Mouse (Mus musculus): Measurements from ENCODE around the gene Synrg. TPM values are rescaled to one million over a fixed set of nuclear protein-coding genes. Genes with fewer than 3 reads are reported as not detected.

Synrg gene
- polyA plus RNA-seq, 1 experiment from 2014 or later, result 11.0 TPM

GRCm38 (mm10) chr11:84016810-84017508 is 52.7 kb downstream of the Synrg start:
- ATAC-seq (ENCODE audit: insufficient number of reproducible peaks, low FRiP score, low TSS enrichment, low read depth), result no peak
- WGBS, result 71% methylated on average over 7 of the region's 7 CpGs
- H3K9me3 ChIP-seq, result no peaks in the 10 kb centered on the region

GRCm38 (mm10) chr11:84027231-84027630 is 63.0 kb downstream of the Synrg start:
- no peak overlapping the region for H3K27ac ChIP-seq
- H3K9ac ChIP-seq, result no peak overlapping the region
- 84% methylated on average over 5 of the region's 5 CpGs for WGBS
- no peaks in the 10 kb centered on the region for H3K9me3 ChIP-seq
- H3K4me3 ChIP-seq, result no peak overlapping the region
- H3K4me2 ChIP-seq, result no peak overlapping the region
- H3K36me3 ChIP-seq, result peaks cover 54% of the 10 kb centered on the region
- no peaks in the 10 kb centered on the region for H3K27me3 ChIP-seq
- H3K4me1 ChIP-seq, result no peaks in the 10 kb centered on the region
- no peak for ATAC-seq (ENCODE audit: insufficient number of reproducible peaks, low FRiP score, low TSS enrichment, low read depth)

More at GRCm38 (mm10) chr11:84016810-84017508, 52.7 kb downstream of the Synrg start:
- Histone ChIP-seq H3K27ac (no peak overlapping the region), H3K4me1 (0 out of 2 replicates have a peak, but pooled peaks cover 3% of the 10 kb centered on the region), H3K4me3 (no peak overlapping the region), H3K36me3 (peaks cover 24% of the 10 kb centered on the region), H3K9ac (no peak overlapping the region), H3K4me2 (no peak overlapping the region), H3K27me3 (no peaks in the 10 kb centered on the region)

GRCm38 (mm10) chr11:84028271-84029028 is 64.2 kb downstream of the Synrg start:
- H3K27me3 ChIP-seq, result no peaks in the 10 kb centered on the region
- no peak overlapping the region for H3K4me3 ChIP-seq
- no peak for ATAC-seq (ENCODE audit: insufficient number of reproducible peaks, low FRiP score, low TSS enrichment, low read depth)
- no peak overlapping the region for H3K9ac ChIP-seq
- H3K4me2 ChIP-seq, result no peak overlapping the region
- H3K4me1 ChIP-seq, result no peaks in the 10 kb centered on the region
- WGBS, result 76% methylated on average over 9 of the region's 9 CpGs
- H3K27ac ChIP-seq, result no peak overlapping the region
- H3K9me3 ChIP-seq, result no peaks in the 10 kb centered on the region
- peaks cover 52% of the 10 kb centered on the region for H3K36me3 ChIP-seq

- Histone ChIP-seq H3K4me2 (no peak overlapping the region), H3K9me3 (no peaks in the 10 kb centered on the region), H3K9ac (no peak overlapping the region), H3K27ac (no peak overlapping the region), H3K27me3 (no peaks in the 10 kb centered on the region), H3K36me3 (peaks cover 38% of the 10 kb centered on the region), H3K4me1 (no peaks in the 10 kb centered on the region), H3K4me3 (no peak overlapping the region)
- 50% methylated on average over 9 of the region's 9 CpGs for WGBS
- no peak for ATAC-seq (ENCODE audit: insufficient number of reproducible peaks, low FRiP score, low TSS enrichment, low read depth)
Observed at GRCm38 (mm10) chr11:84031971-84032370, 67.7 kb downstream of the Synrg start.

GRCm38 (mm10) chr11:84032559-84032958 is 68.3 kb downstream of the Synrg start:
- WGBS, result 75% methylated on average over 5 of the region's 5 CpGs
- no peak overlapping the region for H3K4me3 ChIP-seq
- no peaks in the 10 kb centered on the region for H3K27me3 ChIP-seq
- H3K4me2 ChIP-seq, result no peak overlapping the region
- H3K4me1 ChIP-seq, result no peaks in the 10 kb centered on the region
- no peaks in the 10 kb centered on the region for H3K9me3 ChIP-seq
- H3K36me3 ChIP-seq, result peaks cover 32% of the 10 kb centered on the region
- H3K27ac ChIP-seq, result no peak overlapping the region
- no peak overlapping the region for H3K9ac ChIP-seq
- no peak for ATAC-seq (ENCODE audit: insufficient number of reproducible peaks, low FRiP score, low TSS enrichment, low read depth)

GRCm38 (mm10) chr11:84033671-84034070 is 69.4 kb downstream of the Synrg start:
- Histone ChIP-seq H3K27me3 (no peaks in the 10 kb centered on the region), H3K9ac (no peak overlapping the region), H3K9me3 (no peaks in the 10 kb centered on the region), H3K4me2 (no peak overlapping the region), H3K36me3 (peaks cover 23% of the 10 kb centered on the region; the same call in 1 of the 2 replicates), H3K27ac (no peak overlapping the region), H3K4me1 (no peaks in the 10 kb centered on the region), H3K4me3 (no peak overlapping the region)
- 57% methylated on average over 5 of the region's 5 CpGs for WGBS
- ATAC-seq (ENCODE audit: insufficient number of reproducible peaks, low FRiP score, low TSS enrichment, low read depth), result no peak

- no peaks in the 10 kb centered on the region for H3K27me3 ChIP-seq
Observed at GRCm38 (mm10) chr11:84040621-84041020, 76.4 kb downstream of the Synrg start.

GRCm38 (mm10) chr11:84042808-84043762 is 78.9 kb downstream of the Synrg start:
- Histone ChIP-seq H3K9me3 (no peaks in the 10 kb centered on the region), H3K27ac (peak overlapping the region; percentile 0; the same call in 1 of the 2 replicates), H3K27me3 (no peaks in the 10 kb centered on the region), H3K9ac (no peak overlapping the region), H3K4me2 (no peak overlapping the region), H3K4me3 (no peak overlapping the region), H3K4me1 (peaks cover 18% of the 10 kb centered on the region), H3K36me3 (peaks cover 9% of the 10 kb centered on the region; the same call in 1 of the 2 replicates)
- no peak for ATAC-seq (ENCODE audit: insufficient number of reproducible peaks, low FRiP score, low TSS enrichment, low read depth)
- 50% methylated on average over 14 of the region's 14 CpGs for WGBS

More at GRCm38 (mm10) chr11:84040621-84041020, 76.4 kb downstream of the Synrg start:
- Histone ChIP-seq H3K4me1 (peaks cover 8% of the 10 kb centered on the region), H3K4me3 (no peak overlapping the region), H3K27ac (no peak overlapping the region), H3K9me3 (no peaks in the 10 kb centered on the region), H3K4me2 (no peak overlapping the region), H3K9ac (no peak overlapping the region), H3K36me3 (peaks cover 15% of the 10 kb centered on the region)
- ATAC-seq (ENCODE audit: insufficient number of reproducible peaks, low FRiP score, low TSS enrichment, low read depth), result no peak
- 73% methylated on average over 6 of the region's 6 CpGs for WGBS

- H3K4me3 ChIP-seq, result no peak overlapping the region
- H3K9me3 ChIP-seq, result no peaks in the 10 kb centered on the region
- peaks cover 8% of the 10 kb centered on the region; the same call in 1 of the 2 replicates for H3K36me3 ChIP-seq
- H3K4me1 ChIP-seq, result peaks cover 21% of the 10 kb centered on the region
- H3K9ac ChIP-seq, result no peak overlapping the region
- no peak for ATAC-seq (ENCODE audit: insufficient number of reproducible peaks, low FRiP score, low TSS enrichment, low read depth)
- H3K27ac ChIP-seq, result no peak overlapping the region
- 19% methylated on average over 1 of the region's 1 CpGs for WGBS
- H3K4me2 ChIP-seq, result no peak overlapping the region
- H3K27me3 ChIP-seq, result no peaks in the 10 kb centered on the region
Observed at GRCm38 (mm10) chr11:84044988-84045387, 80.8 kb downstream of the Synrg start.

- WGBS, result 36% methylated on average over 4 of the region's 4 CpGs
- no peak overlapping the region for H3K9ac ChIP-seq
- peak overlapping the region; percentile 48; the same call in 1 of the 2 replicates for H3K27ac ChIP-seq
- no peak overlapping the region for H3K4me3 ChIP-seq
- no peaks in the 10 kb centered on the region for H3K9me3 ChIP-seq
- ATAC-seq (ENCODE audit: insufficient number of reproducible peaks, low FRiP score, low TSS enrichment, low read depth), result peak; percentile 48; the same call in 1 of the 2 replicates
- 0 out of 2 replicates have a peak, but pooled peaks cover 2% of the 10 kb centered on the region for H3K36me3 ChIP-seq
- no peak overlapping the region for H3K4me2 ChIP-seq
- peaks cover 21% of the 10 kb centered on the region for H3K4me1 ChIP-seq
- H3K27me3 ChIP-seq, result no peaks in the 10 kb centered on the region
Observed at GRCm38 (mm10) chr11:84047270-84047669, 83.0 kb downstream of the Synrg start.

GRCm38 (mm10) chr11:84048411-84048810 is 84.2 kb downstream of the Synrg start:
- Histone ChIP-seq H3K27me3 (no peaks in the 10 kb centered on the region), H3K9ac (no peak overlapping the region), H3K4me3 (no peak overlapping the region), H3K36me3 (0 out of 2 replicates have a peak, but pooled peaks cover 2% of the 10 kb centered on the region), H3K27ac (no peak overlapping the region), H3K4me1 (peaks cover 16% of the 10 kb centered on the region; the same call in 1 of the 2 replicates), H3K9me3 (no peaks in the 10 kb centered on the region), H3K4me2 (no peak overlapping the region)
- WGBS, result 44% methylated on average over 10 of the region's 10 CpGs
- ATAC-seq (ENCODE audit: insufficient number of reproducible peaks, low FRiP score, low TSS enrichment, low read depth), result no peak
